Mouse (Mus musculus) embryonic fibroblast, embryonic 13.5 days (primary cell): ENCODE data around the gene Polg. TPM values are rescaled to one million over a fixed set of nuclear protein-coding genes. Genes with fewer than 3 reads are reported as not detected.

Experiments
- H3K27ac ChIP-seq: 2 replicates; pipeline ENCODE4 v1.5.1; 2012; ENCODE audit warnings: low read length, control low read depth, inconsistent platforms; ENCODE audit not compliant: insufficient read depth
- H3K4me1 ChIP-seq: 2 replicates; pipeline ENCODE4 v1.6.1; 2011; ENCODE audit warnings: low read length; ENCODE audit not compliant: control insufficient read depth, insufficient read depth
- H3K4me3 ChIP-seq: 2 replicates; pipeline ENCODE4 v1.5.1; 2011; ENCODE audit warnings: mild to moderate bottlenecking, control low read depth, low read length; ENCODE audit not compliant: insufficient read depth
- CTCF ChIP-seq: IDR thresholded peaks from 2 replicates; pipeline ENCODE4 v1.5.1; 2011; ENCODE audit warnings: mild to moderate bottlenecking, control low read depth, low read length, moderate library complexity, borderline replicate concordance; ENCODE audit not compliant: insufficient read depth
- POLR2A ChIP-seq: IDR thresholded peaks from 2 replicates; pipeline ENCODE4 v1.6.1; 2011; ENCODE audit warnings: low read depth, mild to moderate bottlenecking, control low read depth, low read length, moderate library complexity
- polyA plus RNA-seq: library from polyadenylated mRNA; stranded (reverse); fragments of >200 nt; gene quantifications from 2 replicates; pipeline ENCODE4 v1.2.4, GENCODE M21; 2011; ENCODE audit warnings: low read depth; ENCODE audit not compliant: missing spikeins, insufficient read length

Gene Polg
- polyA plus RNA-seq, 1 experiment, result 53.6 TPM

DNA sequence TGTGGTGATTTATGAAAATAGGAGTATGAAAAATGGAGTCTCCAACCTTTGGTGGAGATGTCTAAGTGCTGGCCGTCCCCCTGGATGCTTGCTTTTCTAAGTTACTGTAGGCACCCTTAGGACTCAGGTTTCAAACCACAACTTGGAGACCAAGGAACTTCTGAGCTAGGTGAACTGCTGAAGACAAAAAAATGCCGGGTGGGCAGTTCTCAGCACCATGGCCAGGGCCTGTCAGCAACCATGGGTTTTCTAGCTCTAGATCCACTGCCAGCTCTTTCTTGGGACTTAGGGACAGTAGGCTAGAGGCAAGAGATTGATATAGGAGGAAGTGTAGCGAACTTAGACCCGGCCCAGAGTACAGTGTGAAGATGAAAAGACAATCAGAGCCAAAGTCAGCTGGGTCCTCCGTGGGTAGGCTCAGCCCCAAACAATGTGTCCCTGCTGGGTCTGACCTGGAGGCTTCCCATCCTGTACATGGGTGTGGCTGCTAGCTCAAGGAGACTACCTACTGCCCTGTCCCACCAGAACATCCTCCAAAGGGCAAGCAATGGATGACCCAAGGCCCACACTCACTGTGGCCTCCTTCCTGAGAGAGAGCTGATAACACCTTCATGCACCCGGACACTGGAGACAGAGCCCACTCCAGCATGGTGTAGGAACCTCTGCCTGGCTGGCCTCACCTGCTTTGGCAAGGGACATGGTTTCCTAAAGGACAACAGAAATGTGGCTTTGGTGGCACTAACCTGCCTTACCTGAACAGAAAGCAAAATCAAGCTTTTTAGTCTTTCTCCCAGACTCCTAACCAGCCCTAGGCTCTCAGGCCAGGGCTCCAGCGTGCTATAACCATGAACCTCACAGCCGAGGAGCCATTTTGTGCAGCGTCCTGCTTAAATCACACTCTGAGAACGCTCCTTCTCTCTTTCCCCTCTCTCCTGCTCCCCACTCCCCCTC, 36.3 kb upstream of the Polg start:
- TF ChIP-seq POLR2A, result no peak
- TF ChIP-seq CTCF, result no peak
- Histone ChIP-seq H3K27ac (no peak overlapping the region), H3K4me3 (no peak overlapping the region), H3K4me1 (no peaks in the 10 kb centered on the region)

DNA sequence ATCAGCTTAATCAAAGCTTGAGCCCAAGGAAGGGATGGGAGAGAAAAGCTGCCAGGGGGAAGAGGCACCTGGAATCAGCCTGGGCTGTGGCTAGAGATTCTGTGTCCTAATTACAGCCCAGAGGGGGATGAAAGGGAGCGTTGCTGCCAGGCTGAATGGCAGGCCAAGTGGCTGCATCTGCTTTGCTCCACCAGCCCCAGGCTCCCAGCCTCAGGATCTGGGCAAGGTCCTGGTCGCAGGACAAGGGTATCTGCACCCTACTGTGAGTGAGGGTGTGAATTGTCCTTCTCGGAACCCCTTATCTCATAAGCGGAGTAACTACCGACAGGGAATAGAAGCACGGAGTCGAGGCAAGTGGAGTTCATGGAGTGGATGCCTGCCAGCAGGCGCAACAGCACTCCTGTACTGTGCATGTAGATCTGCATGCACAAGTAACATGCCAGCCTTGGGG, 35.4 kb upstream of the Polg start:
- no peaks in the 10 kb centered on the region for H3K4me1 ChIP-seq

DNA sequence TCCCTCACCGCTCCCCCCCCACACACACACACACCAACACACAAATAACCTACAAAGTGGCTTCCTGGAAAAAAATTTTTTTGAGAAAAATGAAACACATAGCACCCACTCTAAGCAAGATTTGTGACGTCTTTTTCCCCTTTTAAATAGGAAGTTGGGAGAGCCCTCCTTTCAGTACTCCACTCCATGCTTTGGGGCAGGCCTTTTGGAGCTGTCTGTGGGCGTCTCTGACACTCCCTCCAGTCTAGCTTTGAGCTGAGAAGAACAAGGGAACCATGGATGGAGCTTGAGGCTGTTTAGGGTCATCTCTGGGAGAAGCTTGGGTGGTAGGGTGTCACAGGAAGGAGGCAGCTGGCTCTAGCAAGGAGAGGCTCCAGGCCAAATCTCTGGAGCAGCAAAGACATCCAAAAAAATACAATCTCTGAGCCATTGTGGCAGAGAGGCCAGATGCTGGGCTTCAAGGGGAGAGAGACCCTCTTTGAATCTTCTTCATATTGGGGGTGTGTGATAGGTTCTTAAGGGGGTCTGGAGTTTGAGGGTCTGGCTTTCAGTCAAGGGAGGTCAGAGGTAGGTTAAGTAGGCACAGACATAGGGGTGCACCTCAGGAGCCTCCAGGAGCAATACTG, 34.6 kb upstream of the Polg start:
- TF ChIP-seq POLR2A (no peak), CTCF (no peak)
- no peak overlapping the region for H3K4me3 ChIP-seq
- H3K27ac ChIP-seq, result no peak overlapping the region
- no peaks in the 10 kb centered on the region for H3K4me1 ChIP-seq

More for the DNA sequence above, 35.4 kb upstream of the Polg start:
- no peak overlapping the region for H3K4me3 ChIP-seq
- no peak overlapping the region for H3K27ac ChIP-seq
- TF ChIP-seq POLR2A, result no peak
- no peak for TF ChIP-seq CTCF

DNA sequence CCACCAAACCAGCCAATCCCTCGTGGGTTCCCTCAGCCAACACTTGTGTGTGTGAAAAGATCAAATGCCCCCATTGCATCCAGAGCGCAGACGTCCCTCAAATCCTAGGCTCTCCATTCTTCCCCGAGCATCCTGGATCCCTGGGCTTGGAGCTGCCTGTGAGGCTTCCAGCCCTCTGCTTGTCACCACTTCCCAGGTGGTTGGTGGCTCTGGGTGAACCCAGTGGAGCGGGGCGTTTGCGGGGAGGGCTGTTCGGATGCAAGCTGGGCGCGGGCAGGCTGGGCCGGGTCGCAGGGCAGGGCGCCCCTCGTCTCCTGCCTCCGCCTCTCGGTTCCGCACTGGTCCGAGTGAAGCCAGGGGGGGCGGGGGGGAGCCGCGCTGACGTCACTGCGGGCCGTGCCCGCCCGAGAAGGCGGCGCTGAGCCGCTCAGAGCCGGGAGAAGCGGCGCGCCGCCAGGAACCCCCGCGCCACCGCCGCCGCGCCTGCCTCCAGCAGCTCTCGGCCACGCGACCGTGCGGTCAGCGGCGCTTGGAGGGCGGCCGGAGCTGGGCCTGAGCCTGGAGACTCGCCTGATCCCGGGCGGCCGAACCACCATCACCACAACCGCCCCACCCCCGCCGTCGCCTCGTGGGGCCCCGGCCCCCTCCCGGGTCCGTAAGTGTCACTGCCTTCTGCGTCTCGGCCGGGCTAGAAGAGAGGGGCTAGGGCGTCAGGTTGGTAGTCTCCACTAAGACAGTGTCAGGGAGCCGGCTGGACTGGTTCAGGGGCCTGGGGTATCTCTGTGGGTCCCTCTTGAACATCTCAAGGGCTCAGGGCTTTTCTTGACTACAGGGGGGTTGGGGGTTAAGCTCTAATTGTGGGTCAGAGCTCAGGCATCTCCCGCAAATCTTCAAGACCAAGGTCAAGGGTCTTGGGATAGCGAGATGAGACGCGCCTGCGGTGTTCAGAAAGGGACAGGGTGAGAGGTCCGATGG, 33.7 kb upstream of the Polg start:
- no peak overlapping the region for H3K4me3 ChIP-seq
- H3K27ac ChIP-seq, result no peak overlapping the region

DNA sequence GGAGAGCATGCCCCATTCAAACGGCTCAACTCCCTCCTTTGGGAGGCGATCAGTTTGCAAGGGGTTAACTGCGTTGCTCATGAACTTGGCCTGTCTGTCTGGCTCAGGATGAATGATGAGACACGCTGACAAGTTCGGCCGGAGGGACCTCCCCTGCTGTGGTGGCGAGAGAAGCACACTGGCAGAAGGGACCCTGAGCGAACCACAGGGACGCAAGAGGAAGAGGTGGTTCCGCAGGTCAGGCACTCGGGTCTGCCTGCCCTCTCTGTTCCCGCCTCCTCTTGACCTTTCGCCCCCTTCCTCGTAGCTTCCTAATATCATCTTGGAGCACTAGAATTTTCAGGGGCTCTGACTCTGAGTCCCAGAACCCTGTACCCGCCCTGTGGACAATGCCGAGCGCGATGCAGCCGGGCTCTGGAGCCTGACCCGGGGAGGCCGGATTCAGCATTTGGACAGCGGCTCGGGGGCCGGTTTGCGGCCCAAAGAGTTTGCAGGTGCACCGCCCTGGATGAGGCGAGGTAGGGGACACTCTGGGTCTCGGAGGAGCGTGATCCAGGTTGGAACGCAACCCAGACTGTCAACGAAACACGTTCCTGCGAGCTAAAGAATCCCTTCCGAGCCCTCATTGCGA, 32.9 kb upstream of the Polg start:
- Histone ChIP-seq H3K27ac (no peak overlapping the region), H3K4me1 (no peaks in the 10 kb centered on the region), H3K4me3 (no peak overlapping the region)
- TF ChIP-seq POLR2A (no peak), CTCF (no peak)

More for the DNA sequence above, 33.7 kb upstream of the Polg start:
- H3K4me1 ChIP-seq, result no peaks in the 10 kb centered on the region
- TF ChIP-seq CTCF, result no peak
- no peak for TF ChIP-seq POLR2A

DNA sequence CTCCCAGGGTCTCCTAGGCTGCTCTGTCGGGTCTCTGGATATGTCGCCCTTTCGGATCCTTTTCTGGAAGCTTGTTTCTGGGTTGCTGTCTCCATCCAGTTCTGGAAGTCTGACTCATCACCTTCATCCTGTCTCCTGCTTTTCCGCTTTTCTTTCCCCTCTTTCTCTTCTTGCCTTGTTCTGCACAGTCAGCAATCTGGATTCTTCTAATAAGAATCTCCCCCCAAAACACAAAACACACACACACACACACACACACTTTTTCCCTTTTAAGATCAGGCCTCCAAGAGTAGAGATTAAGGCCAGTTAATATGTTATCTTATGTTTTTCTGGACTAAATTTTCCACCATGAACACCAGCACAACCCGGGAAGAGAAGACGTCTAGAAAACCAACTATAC, 32.2 kb upstream of the Polg start:
- no peak overlapping the region for H3K27ac ChIP-seq
- no peak for TF ChIP-seq CTCF
- TF ChIP-seq POLR2A, result no peak
- H3K4me3 ChIP-seq, result no peak overlapping the region
- H3K4me1 ChIP-seq, result no peaks in the 10 kb centered on the region

DNA sequence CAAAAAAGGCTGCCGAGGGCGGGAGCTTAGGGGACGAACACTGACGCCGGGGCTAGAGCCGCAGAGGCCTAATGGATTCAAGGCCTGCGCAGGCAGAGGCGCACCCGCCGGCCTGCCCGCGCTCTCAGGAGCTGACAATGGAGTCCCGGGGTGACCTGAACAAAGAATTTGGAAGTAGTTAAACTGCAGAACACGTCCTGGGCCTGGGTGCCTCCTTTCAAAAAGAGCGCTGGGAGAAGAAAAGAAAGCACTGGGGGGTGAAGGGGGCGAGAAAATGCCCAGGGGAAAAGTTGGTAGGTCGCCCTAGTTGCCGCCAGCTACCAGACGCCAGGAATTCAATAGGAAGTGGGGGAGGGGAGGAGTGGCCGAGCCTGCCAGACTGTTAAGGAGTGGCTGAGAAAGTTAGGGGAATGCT, 31.5 kb upstream of the Polg start:
- no peak for TF ChIP-seq POLR2A
- TF ChIP-seq CTCF, result no peak
- no peaks in the 10 kb centered on the region for H3K4me1 ChIP-seq
- H3K4me3 ChIP-seq, result no peak overlapping the region
- H3K27ac ChIP-seq, result no peak overlapping the region

DNA sequence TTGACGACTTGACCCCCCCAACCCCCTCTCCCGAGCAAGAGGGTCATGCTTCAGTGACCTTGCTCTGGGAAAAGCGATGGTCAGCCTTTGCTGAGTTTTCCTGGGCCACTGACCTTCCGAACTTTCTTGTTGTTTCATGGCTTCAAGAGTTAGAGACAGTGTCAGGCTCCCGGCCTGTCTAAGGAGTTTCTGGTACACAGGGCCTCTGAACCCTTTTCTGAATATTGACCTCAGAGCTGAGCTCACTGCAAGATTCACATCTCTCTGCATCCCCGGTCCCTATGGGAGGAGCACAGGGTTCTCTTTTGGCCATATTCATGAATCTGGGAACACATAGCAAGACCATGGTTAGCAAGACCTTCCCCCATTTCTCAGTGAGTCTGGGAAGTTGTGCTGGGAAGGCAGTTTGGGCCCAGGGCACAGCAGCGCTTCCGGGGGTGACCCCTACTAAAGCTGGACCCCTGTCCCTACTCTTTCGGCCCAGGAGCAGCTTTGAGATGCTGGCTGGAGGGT, 30.7 kb upstream of the Polg start:
- Histone ChIP-seq H3K4me3 (no peak overlapping the region), H3K27ac (no peak overlapping the region), H3K4me1 (no peaks in the 10 kb centered on the region)
- TF ChIP-seq CTCF, result no peak
- no peak for TF ChIP-seq POLR2A
